Mouse (Mus musculus) thymus, postnatal 10 days (tissue): ENCODE results near the gene Stip1.

Source experiments
- DNase-seq, 2 experiments: peaks; one replicate each; pipeline ENCODE4 v3.0.0; 2021; ENCODE audit warnings: low spot score in 2 of 2

Gene Stip1

GRCm38 (mm10) chr19:6985951-6986708 is 53.6 kb downstream of the Stip1 start:
- DNase-seq = no peak

DNA sequence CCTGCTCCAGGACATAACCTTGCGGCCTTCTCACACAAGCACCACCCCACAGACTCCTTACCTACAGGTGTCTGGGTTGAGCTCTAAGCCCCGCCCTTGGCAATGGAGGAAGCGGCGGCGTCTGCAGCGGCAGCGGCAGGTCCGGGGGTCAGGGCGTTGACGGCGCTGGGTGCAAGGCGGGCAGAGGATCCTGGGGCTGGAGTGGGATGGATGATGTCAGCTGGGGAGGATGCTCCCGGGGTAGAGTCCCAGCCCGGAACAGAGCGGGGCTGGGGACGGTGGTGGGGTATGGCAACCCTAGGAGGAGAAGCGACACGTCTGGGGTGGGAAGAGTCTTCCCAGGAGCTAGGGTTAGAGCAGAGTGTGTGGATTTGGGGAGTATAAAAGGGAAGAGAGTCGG is 54.5 kb downstream of the Stip1 start:
- no peak for DNase-seq

DNA sequence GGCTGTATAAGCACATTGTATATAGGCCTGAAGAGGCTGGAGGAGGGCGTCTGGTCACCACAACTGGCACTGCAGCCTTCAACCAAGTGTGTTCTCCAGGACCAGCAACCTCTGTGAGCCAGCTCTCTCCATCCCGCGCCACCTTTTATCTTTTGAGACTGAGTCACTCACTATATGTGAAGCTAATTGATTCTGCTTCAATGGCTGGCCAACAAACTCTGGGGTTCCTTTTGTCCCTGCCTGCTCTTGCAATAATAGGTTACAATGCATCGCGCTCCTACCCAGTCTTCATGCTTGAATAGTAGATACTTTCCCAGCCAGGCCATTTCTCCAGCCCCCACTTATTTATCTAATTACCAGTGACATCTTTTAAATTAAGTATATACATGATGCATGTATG is 56.1 kb downstream of the Stip1 start:
- no peak for DNase-seq

GRCm38 (mm10) chr19:6981465-6981864 is 58.3 kb downstream of the Stip1 start:
- DNase-seq = no peak

DNA sequence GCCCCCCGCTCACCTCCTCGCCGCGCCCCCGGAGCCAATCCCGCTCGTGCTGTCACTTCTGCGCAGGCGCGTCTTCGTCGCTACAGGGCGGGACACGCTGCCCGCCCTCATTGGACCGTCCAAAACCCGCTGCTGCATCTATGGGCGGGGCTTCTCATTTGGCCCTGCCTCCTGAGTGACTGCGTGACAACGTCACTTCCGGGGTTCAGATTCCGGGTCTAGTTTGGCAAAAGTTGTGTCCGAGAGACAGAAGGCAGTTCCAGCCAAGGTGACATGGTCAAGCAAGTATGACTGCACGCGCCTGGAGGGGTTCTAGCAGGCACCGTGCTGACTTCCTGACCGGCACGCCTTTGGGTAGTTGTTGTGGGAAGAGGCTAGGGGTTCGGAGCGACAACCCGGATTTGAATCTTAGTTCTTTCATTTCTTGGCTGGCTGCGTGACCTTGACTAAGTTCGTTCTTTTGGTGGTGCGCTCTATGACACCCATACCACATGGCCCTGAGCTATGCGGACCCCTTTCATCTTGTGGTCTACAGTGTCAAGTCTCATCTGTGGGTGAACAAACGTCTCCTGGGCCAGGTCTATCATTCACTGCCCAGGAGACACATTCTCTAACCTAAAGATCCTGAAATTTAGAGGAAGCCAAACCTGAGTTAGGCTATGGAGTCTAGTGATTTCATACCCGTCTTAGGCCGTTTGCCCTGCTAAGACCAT is 59.2 kb downstream of the Stip1 start, which contains the start of gene Fkbp2:
Fkbp2 (minus strand) TSS at position 121 of the 713 bp plus-strand sequence.
- DNase-seq = peak; percentile 98

GRCm38 (mm10) chr19:6979486-6980380 is 60.0 kb downstream of the Stip1 start:
- peak; percentile 99 to 100 for DNase-seq

GRCm38 (mm10) chr19:6979001-6979479 is 60.7 kb downstream of the Stip1 start:
- DNase-seq = peak in 1 of 2 experiments; percentile 42

GRCm38 (mm10) chr19:6978639-6978974 is 61.2 kb downstream of the Stip1 start:
- no peak for DNase-seq

DNA sequence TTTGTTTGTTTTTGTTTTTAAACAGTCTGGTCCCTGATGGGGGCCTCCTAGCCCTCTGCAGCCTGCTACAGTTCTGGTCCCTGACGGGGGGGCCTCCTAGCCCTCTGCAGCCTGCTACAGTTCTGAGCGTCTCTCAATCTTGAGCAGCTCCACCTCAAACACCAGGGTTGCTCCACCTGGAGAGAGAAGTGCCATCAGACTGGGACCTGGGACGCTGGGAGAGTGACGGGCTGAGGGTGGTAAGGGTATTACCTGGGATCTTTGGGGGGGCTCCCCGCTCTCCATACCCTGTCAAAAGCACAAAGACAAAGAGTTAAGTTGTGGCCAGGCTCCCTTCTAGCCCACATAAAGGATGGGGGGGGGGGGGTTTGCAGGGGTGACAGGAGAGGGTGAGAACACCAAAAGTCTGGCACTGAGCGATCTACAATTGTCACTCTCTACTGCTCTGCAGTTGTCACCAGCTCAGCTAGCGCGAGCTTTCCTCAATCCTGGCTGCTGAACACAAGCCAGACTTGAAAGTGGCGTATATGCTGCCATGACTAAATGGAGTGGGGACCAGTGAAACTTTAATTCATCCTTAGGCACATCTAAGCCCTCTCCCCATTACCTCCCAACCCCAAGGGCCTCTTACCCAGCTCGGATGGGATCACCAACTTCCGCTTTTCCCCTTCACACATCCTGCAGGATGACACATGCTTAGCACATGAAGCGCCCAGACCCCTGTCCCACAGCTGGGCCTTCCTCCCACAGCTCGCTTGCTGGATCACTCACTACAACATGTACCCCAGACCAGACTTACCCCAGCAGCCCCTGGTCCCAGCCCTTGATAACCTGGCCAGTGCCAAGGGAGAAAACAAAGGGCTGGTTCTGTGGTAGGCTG is 61.8 kb downstream of the Stip1 start:
- no peak for DNase-seq

GRCm38 (mm10) chr19:6975537-6976521 is 63.9 kb downstream of the Stip1 start, which contains the start of gene Plcb3:
Plcb3 (minus strand) TSS chr19:6976470.
- peak; percentile 88 to 94 for DNase-seq

GRCm38 (mm10) chr19:6974211-6975205 is 65.3 kb downstream of the Stip1 start, which contains the start of gene Ppp1r14b:
Ppp1r14b (plus strand) TSS chr19:6974968.
- peak; percentile 81 to 83 for DNase-seq

DNA sequence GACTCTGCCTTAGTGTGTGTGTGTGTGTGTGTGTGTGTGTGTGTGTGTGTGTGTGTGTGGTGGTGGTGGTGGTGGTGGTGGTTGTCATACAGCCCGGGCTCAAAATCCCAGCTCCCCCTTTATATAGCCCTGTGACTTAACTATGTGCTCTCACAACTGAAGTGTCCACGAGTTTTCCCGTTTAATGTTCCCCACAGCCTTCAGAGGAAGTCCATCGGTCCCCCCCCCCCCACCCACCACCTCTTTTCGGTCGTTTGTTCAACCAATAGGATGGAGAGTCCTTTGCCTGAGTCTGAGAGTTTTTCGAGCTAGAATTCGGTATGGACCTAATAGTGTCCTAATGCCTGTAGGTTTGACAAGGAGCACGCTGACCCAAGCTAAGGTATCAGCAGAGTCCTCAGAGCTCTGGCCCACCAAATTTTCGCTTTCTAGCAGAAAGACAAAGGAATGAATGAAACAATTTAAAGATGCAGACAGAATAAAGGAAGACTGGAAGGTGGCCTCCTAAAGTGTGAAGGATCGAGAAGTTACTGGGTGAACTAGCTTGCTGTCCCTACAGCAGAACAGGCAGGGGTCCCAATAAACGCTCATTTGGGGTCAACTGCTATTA is 66.1 kb downstream of the Stip1 start:
- no peak for DNase-seq

GRCm38 (mm10) chr19:6972247-6972917 is 67.4 kb downstream of the Stip1 start:
- DNase-seq = no peak

DNA sequence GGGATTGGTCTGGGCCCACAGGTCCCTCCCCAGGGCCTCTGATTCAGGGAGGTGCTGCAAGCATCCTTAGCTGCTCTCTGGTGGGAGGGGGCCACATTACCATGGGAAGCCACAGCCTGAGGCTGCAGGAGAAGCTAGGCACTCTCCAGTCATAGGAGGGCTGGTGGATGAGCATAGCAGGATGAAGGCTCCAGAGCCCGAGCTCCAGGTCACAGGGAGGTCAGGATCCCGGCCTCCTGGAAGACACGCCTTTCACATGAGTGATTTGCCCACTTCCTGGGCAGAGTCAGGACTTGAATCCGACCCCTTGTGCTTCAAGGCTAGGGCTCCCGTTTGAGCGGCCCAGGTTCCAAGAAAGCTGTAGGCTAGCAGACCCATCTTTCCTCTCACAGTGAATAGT is 68.1 kb downstream of the Stip1 start:
- DNase-seq = no peak
